Mouse (Mus musculus): ENCODE data around the gene Eaf1.

GRCm38 (mm10) chr14:31462886-31463285, 31.3 kb upstream of the Eaf1 start:
- TF ChIP-seq FLI1 (IDR thresholded peaks at IDR 0.05; ENCODE audit: low read length) (no peak), GATA1 (IDR thresholded peaks at IDR 0.05; ENCODE audit: borderline replicate concordance, low read length) (no peak)
